Mouse (Mus musculus) lung, postnatal 14 days (tissue): ENCODE data around the gene Lmo1.
A peak's percentile ranks its signal among the peaks of the same experiment; 100 is the strongest.

ENCODE experiments used
- DNase-seq: peaks from one replicate; pipeline ENCODE4 v3.0.0; 2021

The Lmo1 gene

DNA sequence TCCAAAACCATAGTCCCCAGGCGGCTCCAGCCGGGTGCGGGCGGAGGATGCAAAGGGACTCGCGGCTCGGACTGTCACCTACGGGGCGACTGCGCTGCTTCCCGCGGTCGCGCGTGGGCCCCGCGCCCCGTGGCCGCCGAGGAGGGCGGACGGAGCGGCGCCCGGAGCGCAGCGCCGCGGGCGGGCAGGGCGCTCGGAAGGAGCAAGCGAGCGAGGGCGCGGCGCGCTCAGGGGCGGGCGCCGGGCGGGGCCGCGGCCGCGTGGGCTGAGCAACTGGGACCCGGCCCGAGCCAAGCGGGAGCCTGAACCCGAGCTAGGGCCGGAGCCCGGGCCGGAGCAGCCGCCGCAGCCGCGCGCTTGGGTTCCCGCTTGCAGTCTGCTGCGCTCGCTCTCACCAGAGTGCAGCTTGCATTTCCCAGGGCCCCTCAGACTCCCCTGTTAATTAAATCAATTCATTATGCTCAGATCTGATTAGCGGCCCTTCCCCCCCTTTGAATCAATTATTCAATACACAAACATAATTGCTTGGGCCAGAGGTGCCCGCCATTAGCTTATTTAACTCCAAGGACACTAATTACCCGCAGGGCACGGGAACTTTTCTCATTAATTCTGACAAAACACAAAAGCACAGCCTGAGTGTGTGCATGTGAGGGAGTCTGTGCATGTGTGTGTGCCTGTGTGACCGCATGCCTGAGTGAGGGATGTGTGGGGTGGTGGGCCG, at the start of gene Lmo1:
Gene Lmo1 (minus strand): TSS at position 259 of the 721 bp plus-strand sequence.
- peak; percentile 13 for DNase-seq

DNA sequence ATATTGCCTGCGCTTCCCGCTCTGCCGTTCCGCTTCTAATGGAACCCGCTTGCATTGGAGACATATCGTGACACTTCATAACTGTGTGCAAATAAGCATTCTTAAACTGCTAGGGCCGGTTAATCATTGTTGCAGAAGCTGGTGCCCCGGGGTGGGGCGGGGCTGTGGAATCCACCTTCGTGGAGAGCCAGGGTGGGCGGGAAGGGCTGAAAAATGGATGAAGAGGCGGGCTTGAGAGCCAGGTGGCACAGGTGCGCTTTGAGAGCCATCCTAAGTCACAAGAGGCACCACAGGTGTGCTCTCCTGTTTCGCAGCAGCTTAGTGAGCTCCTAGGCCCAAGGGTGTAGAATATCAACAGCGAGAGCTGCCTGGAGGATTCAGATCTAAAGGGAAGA, 46.7 kb upstream of the Lmo1 start:
- DNase-seq, result no peak

DNA sequence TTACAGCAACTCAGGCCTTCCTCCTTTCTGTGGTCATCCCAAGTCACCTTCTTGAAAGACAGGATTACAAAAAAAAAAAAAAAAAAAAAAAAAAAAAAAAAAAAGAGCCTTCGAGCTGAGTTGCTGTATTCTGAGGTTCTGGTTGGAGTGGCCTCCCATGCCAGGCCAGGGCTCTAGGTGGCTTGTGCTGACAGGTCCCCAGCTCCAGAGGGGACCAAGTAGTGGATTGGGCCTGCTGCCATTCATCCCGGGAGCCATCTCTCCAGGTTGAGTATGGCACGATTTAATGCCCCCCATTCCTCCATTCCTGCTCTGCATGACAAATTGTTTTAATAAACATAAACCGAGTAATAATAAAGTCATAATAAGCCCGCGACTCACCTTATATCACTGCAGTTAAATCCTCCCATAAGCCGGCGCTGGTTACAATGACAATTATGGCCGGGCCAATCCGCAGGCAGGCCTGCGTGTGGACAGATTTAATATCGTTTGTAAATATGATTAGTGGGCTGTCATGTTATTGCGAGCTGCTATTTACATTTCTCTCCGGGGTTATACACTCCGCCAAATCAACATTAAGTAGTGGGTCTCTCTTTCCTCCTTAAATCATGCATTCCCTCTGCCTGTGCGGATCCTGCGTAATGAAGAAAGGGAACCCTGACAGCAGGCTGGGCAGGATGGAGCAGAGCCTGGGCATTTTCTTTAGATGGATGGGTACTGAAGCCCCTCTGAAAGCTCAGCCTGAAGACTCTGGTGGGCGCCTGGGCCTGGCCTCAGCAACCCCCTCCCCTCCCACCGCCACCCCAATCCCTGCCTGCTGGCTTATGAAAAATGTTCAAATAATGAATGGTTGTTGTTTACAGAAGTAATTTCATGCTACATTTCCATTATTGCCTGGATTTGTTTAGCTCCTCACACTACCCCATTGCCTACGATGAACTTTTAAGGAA, 46.0 kb upstream of the Lmo1 start:
- DNase-seq, result no peak

DNA sequence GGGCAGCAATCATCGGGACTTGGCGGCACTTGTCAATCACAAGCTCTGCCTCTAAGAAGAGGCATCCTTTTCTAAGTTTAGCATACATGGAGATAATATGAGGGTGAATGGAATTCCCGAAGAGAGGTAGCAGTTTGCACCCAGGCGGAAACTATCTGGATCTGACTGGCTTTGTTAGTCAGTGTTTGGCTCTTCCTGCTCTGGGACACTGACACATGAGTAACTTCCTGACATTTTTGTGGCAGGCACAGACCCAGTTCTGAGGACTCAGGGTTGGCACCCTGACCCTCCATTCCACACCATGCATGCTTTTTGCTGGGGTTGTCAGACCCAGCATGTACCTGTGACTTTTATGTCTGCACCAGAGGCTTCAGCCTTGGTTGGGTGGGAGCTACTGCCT, 45.0 kb upstream of the Lmo1 start:
- DNase-seq, result no peak

DNA sequence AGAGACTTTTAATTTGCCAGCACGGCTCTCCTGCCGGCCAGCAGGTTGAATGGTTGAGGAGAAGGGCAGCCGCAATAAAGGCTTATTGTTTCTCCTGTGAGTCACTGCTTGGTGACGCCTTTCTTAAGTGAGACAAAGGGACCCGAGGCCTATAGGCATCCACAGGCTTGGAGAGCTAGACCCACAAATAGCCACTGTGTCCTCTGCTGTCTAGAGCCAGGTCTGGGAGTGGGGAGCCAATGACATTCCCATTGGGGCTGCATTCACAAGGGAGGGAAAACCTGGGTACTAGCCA, 43.9 kb upstream of the Lmo1 start:
- no peak for DNase-seq

DNA sequence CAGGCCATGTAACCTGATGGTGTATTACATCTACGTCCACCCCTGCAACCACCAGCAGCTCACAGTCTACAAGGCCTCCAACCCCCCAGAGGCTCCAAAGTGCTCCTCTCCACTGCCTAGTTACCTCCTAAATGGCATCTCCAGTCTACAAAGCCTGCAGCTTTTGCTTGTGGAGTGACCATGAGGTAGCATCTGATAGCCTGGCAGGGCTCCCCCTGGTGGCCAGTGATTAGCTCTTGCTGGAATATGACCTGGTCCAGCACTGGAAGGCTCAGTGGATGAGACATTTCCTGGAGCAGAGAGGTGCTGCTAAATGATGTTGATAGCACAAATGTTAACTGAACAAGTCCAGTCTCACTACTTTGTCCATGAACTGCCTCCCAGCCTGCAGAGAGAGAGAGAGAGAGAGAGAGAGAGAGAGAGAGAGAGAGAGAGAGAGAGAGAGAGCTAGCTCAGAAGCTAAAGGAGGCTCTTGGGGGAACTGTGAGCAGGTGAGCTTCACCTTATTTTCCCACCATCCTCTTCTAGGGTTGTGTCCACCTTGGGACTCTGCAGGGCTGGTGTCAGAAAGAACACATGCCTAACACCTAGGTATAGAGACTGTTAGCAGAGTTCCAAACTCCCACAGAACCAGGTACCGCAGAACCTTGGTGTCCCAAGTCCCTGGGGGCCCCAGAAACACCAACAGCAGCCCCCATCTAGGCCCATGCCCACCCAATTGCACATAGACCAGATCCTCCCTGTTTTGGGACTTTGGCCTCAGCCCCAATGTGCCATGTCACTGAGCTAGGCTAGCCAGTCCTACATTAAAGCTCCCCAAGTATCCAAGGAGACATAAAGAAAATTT, 43.3 kb upstream of the Lmo1 start:
- DNase-seq, result peak; percentile 81

DNA sequence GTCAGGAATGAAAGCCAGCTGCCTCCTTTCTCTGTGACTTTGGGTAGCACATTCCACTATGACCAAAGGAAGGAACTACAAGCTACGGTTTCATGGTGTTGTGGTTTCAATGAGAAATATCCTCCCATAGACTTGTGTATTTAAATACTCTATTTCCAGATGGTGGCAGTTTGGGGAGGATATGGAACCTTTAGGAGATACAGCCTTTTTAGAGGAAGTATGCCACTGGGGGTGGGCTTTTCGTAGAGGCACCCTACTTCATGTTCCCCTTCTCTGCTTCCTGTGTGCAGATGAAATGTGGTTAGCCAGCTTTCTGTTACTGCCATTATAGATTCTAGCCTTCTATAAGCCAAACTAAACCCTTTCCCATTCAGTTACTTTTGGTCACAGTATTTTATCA, 34.8 kb upstream of the Lmo1 start:
- DNase-seq, result no peak

DNA sequence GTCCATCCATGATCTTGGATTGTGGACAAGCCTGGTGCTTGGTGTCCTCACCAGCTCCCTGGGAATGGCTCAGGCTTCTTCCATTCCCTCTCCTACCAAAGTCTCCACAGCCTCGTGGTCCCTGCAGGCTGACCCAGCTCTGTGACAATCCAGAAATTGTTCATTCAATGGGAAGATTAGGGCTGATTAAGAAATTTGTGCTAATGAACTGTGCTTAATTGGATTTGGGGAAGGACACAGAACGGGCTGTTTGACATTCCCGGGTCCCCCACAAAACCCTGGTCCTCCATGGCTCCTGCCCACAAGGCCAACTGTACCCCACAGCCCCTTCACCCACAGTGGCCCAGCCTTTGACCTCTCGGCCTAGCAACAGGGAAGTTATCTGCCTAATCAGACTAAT, 32.8 kb upstream of the Lmo1 start:
- DNase-seq, result no peak

DNA sequence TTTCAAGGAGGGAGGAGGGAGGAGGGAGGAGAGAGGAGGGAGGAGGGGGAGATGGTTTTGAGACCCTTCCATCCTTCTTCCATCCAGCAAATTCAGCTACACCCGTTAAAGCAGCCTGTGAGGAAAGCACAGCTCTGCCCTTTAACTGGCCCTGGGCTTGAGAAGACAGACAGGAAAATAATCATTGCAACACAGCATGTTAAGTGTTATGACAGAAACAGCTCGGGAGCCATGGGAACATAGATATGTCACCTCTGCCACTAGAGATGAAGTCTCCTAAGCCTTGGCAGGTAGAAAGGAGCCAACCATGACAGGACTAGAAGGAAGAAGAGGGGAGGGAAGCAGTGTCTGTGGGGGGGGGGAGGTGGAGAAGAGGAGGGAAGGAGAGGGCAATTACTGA, 31.4 kb upstream of the Lmo1 start:
- no peak for DNase-seq

DNA sequence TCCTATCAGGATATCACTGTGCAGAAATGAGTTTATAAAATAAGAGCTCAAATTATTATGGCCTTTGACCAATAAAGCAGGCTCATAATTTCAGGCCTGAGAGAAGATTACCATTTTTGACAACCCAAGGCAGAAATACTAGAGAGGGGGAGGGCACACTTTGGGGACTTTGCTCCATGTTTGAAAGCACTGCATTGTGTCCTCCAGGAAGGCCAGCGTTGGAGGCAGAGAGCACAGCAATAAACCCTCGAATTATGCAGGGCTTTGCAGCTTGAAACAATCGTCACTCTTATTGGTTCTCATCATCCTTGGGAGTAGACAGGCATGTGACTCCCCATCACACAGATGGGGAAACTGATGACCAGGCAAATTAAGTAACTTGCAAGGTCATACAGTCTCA, 28.1 kb upstream of the Lmo1 start:
- DNase-seq, result no peak

DNA sequence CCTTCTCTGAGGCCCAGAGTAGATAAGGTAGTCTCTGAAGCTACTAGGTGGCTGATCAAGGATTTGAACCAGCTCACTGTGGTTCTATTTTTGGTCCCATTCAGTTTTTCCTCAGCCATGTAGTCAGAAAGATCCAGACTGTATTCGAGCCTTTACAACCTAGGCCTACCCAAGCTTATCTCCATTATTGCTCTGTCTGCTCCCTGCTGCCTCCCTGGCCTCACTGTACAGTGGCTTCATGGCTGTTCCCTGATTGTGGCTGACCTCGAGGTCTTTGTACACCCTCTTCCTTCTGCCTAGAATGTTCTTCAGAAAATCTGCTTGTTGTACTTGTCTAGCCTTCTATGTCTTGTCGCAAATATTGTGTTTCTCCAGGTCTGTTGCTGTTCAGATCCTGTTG, 25.6 kb upstream of the Lmo1 start:
- no peak for DNase-seq

DNA sequence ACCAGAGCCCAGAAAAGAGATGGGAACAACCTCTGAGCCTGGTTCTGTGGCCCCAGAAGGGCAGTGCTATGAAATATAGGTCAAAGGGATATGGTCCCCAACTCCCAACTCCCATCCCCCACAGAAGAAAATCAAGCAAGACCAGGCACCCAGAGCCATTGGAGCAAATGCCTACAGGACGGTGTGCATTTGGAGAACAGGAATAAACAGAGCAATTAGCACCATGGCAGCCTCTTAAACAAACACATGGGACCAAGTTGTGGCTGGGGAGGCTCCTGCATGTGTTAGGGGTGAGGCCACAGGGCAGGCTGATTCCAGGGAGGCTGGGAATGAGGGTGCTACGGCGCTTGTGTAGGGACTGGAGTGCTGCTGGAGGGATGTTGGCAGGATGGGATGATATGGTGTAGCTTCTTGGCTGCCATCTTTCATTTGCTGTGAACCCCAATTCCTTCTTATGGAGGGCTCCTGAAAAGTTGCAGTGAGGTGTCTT, 22.2 kb upstream of the Lmo1 start:
- no peak for DNase-seq

DNA sequence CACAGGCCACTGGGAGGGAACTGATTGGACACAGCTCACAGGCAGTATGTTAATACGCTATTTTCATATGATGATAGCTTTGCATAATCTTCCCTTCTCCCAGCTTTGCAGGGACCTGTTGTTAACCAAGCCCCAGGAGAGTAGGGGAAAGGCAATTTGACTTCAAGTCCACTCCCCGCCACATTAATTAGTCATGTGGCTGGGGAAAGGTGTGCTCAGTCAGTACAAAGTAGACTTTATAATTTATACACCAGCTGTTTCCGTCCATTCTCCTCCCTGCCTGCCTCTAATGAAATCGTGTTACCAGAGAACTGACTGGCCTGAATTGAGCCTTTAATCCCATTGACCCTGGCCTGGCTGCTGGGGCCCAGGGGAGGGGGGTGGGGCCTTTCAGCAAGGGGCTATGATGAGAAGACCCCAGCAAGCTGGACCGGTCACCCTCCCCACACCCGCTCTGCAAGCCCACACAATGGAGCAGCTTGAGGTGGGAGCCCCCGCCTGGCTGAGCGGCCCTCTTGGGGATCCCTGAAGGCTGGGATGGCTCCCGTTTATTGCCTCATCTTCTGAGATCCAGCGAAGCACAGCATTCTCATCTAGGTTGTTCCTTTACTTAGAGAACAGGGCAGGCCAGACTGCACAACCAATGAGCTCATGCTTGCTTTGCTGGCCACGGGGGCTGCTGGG, 21.5 kb upstream of the Lmo1 start:
- DNase-seq, result no peak

DNA sequence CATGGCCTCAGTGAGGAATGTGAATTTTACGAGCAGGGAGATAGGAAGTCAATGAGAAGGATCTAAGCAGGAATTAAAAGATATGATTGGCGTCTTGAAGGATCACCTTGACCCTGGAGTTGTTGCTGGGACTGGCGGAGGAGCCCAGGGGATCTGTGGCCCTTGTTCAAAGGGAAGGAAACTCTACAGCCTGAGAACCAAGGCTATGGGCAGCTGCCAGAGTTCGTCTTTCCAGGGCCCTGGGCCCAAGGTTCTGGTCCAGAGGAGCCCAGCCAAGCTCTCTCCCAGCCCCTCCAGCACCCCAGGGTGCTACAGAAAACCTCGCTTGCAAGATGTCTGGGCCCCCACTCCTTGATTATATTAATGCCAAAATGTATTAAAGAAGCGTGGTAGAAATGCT, 21.0 kb upstream of the Lmo1 start:
- no peak for DNase-seq

DNA sequence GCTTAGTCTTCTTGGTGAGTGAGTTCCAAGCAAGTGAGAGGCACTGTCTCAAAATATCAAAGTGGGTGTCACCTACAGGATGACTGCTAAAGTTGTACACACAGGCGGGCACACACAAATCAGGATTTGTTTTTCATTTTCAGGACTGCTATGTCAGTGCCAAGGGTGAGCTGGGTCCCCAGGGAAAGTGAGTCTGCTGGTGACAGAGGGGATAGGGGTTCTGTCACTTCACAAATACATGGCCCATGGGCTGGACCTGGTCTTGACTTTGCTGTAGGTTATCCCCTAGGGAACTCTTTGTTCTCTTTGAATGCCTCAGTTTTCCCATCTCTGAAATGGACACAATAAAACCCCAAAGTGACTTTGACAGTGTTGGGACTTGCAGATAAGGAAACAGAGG, 19.8 kb upstream of the Lmo1 start:
- DNase-seq, result no peak

DNA sequence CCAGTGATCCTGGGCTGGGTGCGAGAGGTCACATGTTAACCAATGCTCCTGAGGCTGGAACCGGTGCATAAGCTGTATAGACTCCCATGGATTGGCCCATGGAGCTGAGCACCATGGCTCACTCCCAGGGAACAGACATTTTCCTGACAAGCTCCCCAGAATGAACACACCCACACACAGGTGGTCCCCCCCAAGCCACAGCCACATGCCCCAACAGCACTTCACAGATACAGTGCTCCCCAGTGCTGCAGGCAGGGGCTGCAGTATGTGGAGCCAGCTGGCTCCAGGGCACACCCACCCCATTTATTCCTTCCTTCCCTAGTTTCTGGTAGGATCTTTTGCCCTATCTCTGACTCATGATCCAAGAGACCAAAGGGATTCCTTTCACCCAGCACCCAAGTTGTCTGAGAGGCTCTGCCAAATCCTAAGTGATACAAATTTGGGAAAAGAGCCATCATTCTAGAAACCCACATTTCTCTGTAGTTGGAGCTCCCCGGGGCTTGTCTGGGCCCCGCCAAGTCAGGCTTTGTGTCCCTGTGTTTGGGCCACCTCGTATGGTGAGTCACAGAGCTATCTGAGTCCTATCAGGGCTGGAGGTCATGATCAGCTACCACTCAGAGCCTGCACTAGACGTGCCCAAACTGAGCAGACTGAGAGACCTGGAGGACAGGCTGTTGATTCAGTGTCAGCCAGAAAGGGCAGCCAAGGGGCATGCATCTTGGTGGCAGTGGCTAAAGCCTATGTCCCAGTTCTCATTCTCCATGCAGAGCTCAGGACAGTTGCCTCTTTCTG, 12.4 kb upstream of the Lmo1 start:
- DNase-seq, result no peak

DNA sequence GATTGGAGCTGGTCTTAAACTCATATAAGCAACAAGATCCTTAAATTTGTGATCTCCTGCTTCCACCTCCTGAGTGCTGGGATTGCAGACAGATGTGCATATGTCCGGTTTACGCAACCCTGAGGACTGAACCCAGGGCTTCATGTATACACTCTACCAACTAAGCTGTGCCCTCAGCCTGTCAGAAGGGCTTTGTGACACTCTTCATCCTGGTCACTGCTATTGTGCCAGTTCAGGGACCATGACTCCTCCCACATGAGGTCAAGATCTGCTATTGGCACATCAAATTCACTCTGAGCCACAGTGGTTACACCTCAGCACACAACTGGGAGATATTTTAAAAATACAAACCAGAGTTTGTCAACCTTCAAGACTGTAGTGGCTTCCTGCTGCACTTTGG, 11.0 kb upstream of the Lmo1 start:
- DNase-seq, result no peak

DNA sequence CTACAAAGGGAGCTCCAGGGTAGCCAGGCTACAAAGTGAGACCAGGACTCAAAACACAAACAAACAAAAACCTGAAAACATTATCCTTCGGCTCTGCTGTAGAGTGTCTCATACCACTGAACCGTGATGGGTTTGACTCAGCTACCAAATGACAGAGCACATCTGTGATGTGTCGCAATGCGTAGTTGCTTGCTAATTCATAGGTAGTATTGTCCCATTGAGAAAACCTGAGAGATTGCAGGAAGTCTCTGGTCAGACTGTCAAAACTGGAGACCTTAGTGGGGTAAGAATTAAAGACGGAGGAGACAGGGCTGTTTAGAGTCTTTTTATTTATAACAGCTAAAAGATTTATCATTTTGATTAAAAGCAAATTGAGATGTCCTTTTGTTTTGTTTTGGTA, 10.6 kb upstream of the Lmo1 start:
- DNase-seq, result no peak

DNA sequence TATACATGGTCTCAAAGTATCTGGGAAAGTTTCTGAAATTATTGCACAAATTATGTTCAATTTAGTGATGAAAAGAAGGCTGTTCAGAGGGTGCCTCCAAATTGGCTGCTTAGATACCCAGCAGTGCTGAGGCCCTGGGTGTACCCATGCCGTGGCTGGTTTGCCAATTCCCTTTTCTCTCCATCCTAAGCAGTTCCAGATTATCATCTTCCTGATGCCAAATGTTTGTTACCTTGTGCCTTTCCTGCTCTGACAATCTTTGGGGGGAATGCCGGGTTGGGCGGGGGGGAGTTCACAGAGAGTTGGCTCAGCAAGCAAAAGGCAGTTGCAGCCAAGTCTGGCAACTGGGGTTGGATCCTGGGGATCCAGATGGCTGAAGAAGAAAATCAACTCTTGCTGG, 1.7 kb upstream of the Lmo1 start:
- no peak for DNase-seq

DNA sequence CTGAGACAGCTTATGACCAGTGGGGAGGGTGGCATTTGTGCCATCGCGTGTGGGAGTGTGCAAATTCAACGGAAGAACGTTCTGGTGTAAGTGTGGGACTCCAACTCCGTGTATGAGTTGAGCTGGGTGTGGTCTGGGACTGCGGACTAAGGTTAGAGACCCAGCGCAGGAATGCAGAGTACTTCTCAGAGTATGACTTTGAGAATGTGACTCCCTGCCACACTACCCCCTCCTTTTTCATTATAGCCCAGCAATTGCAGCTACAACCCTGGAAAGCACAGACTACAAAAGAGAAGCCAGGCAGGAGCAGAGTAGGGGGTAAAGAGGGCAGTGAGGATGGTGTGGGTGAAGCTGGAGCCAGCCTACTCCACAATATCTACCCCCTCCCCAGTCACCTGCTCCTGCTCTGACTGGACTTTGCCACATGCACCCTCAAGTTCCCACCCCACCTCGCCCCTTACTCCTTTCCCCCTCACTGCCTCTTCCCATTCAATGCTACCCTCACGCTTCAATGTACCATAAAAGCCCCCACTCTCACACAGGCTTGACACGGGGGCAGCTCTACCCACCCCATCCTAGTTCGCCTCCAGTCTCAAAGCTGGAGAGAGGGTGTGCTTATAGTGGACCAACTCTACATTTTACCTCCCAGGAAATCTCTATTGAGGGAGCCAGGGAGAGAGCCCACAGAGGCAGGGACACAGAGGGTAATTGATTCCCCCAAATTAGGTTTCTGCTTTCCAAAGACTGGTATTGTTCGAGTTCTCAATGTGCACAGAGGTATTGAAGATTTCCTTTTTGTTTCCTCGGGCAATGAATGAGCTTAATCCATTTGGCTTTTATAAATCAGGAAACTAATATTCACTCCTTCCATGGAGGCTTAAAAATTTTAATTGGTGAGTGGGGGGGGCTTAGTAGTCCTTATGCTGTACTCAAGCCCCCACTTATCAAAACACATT, 941 bp upstream of the Lmo1 start:
- no peak for DNase-seq
